Mouse (Mus musculus): ENCODE results near the gene Stk17b. TPM values are rescaled to one million over a fixed set of nuclear protein-coding genes. Genes with fewer than 3 reads are reported as not detected.
A peak's percentile ranks its signal among the peaks of the same experiment; 100 is the strongest.
"Not testable (repeated sequence)": the region's sequence is repeated elsewhere in the genome, so short reads cannot be mapped to it uniquely, and the experiment has no call there.

Gene Stk17b
- polyA plus RNA-seq, 1 experiment from 2014 or later: 16.1 TPM

DNA sequence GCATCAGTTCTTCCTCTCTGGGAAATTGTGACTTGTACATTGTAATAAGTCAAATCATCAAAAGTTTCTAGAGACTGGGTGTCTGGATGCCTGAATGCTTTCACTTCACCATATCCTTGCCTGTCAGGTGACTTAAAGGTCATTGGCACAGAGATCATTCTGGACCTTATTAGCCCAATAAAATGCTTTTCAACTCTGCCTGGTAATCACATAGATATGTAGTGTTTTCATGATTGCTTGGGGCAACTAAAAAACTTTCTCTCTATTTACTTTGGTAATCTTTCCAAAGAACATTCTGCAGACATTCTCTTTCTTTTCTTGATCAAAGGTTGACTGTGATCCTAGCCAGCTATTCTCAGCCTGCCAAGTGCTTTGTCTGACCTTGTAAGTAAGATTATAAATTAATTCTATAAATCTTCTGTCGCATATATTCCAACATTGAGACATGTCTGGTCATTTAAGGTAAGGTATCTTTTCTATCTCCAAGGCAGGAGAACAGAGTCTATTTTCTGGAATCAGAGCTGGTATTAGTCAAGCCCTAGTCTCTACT is 69.0 kb downstream of the Stk17b start:
- H3K9me3 ChIP-seq (ENCODE audit: control insufficient read depth, low read length): no peaks in the 10 kb centered on the region
- H3K4me3 ChIP-seq (ENCODE audit: low read length): no peak overlapping the region
- no peak overlapping the region for H3K9ac ChIP-seq (ENCODE audit: low read length)
- H3K4me1 ChIP-seq (replicated peaks; ENCODE audit: control insufficient read depth, insufficient read depth, low read length): no peaks in the 10 kb centered on the region
- no peak for ATAC-seq (ENCODE audit: low read depth)
- WGBS: 90% methylated on average over 1 of the region's 1 CpGs
- H3K4me2 ChIP-seq (ENCODE audit: low read depth, low read length): no peak overlapping the region
- no peak overlapping the region for H3K27ac ChIP-seq (ENCODE audit: low read length)
- H3K27me3 ChIP-seq (ENCODE audit: control insufficient read depth, insufficient read depth, low read depth, low read length): no peaks in the 10 kb centered on the region
- no peaks in the 10 kb centered on the region for H3K36me3 ChIP-seq (ENCODE audit: control insufficient read depth, insufficient read depth, low read length)

GRCm38 (mm10) chr1:53715446-53715845 is 69.6 kb downstream of the Stk17b start:
- Histone ChIP-seq H3K27ac (ENCODE audit: low read length) (no peak overlapping the region), H3K9me3 (ENCODE audit: control insufficient read depth, low read length) (no peaks in the 10 kb centered on the region), H3K36me3 (ENCODE audit: control insufficient read depth, insufficient read depth, low read length) (no peaks in the 10 kb centered on the region), H3K4me1 (replicated peaks; ENCODE audit: control insufficient read depth, insufficient read depth, low read length) (no peaks in the 10 kb centered on the region), H3K4me2 (ENCODE audit: low read depth, low read length) (no peak overlapping the region), H3K9ac (ENCODE audit: low read length) (no peak overlapping the region), H3K4me3 (ENCODE audit: low read length) (no peak overlapping the region), H3K27me3 (ENCODE audit: control insufficient read depth, insufficient read depth, low read depth, low read length) (no peaks in the 10 kb centered on the region)
- no peak for ATAC-seq (ENCODE audit: low read depth)
- under 1% methylated on average over 4 of the region's 4 CpGs for WGBS

DNA sequence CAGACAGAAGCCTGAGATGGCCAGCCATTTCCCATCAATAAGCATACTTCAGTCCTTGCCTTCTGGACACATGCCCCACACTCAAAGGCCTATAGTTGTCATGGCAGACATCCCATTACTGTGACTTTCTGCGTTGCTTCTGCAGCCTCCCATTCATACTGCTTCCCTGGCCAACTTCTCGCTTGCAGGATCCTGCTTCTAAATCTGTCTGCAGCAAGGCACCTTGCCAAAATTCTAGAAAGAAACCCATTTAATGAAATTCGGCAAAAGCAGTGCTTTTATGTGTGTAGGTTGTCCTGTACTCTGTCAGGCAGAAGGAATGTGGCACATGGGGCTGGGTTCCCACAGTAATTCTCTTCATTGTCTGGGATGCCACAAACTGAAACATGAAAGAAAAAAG is 71.6 kb downstream of the Stk17b start:
- H3K9ac ChIP-seq (ENCODE audit: low read length); H3K27ac ChIP-seq (ENCODE audit: low read length); H3K36me3 ChIP-seq (ENCODE audit: control insufficient read depth, insufficient read depth, low read length); H3K4me1 ChIP-seq (replicated peaks; ENCODE audit: control insufficient read depth, insufficient read depth, low read length); H3K27me3 ChIP-seq (ENCODE audit: control insufficient read depth, insufficient read depth, low read depth, low read length); H3K4me2 ChIP-seq (ENCODE audit: low read depth, low read length); H3K9me3 ChIP-seq (ENCODE audit: control insufficient read depth, low read length); H3K4me3 ChIP-seq (ENCODE audit: low read length): not testable (repeated sequence)
- ATAC-seq (ENCODE audit: low read depth): peak; percentile 56
- 35% methylated on average over 2 of the region's 3 CpGs for WGBS

DNA sequence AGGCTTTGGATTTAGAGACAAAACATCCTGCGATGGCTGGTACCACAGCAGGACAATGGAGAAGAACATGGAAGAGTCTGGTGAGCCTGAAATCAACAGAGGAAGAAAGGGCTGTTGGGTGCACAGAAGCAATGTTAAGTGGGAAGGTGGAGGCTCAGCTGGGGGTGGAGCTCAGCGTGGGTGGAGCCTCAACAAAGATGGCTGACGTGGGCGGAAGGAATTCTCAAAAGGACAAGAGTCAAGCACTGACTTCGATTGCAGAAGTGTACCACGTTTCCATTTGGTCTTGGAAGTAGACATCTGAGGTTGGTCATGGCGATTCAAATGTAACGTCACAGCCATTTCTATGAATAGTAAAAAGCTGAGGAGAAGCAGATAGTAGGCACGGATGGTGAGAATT is 74.0 kb downstream of the Stk17b start:
- no peak overlapping the region for H3K4me2 ChIP-seq (ENCODE audit: low read depth, low read length)
- no peak for ATAC-seq (ENCODE audit: low read depth)
- H3K36me3 ChIP-seq (ENCODE audit: control insufficient read depth, insufficient read depth, low read length): no peaks in the 10 kb centered on the region
- H3K27me3 ChIP-seq (ENCODE audit: control insufficient read depth, insufficient read depth, low read depth, low read length): no peaks in the 10 kb centered on the region
- H3K4me1 ChIP-seq (replicated peaks; ENCODE audit: control insufficient read depth, insufficient read depth, low read length): no peaks in the 10 kb centered on the region
- no peak overlapping the region for H3K9ac ChIP-seq (ENCODE audit: low read length)
- H3K4me3 ChIP-seq (ENCODE audit: low read length): no peak overlapping the region
- H3K9me3 ChIP-seq (ENCODE audit: control insufficient read depth, low read length): no peaks in the 10 kb centered on the region
- no peak overlapping the region for H3K27ac ChIP-seq (ENCODE audit: low read length)
- WGBS: 88% methylated on average over 9 of the region's 9 CpGs

GRCm38 (mm10) chr1:53709602-53710001 is 75.4 kb downstream of the Stk17b start:
- not testable (repeated sequence) for H3K9me3 ChIP-seq (ENCODE audit: control insufficient read depth, low read length); ATAC-seq (ENCODE audit: low read depth)
- WGBS: 75% methylated on average over 5 of the region's 5 CpGs

GRCm38 (mm10) chr1:53706431-53707361 is 78.3 kb downstream of the Stk17b start, which contains the start of gene Dnah7a:
Gene Dnah7a (minus strand): TSS chr1:53706784.
- peak; percentile 74 for ATAC-seq (ENCODE audit: low read depth)
- H3K27ac ChIP-seq (ENCODE audit: low read length): no peak within 1 kb of the TSS
- H3K9ac ChIP-seq (ENCODE audit: low read length): peak within 1 kb of the TSS; percentile 56
- no peaks in the 10 kb centered on the region for H3K9me3 ChIP-seq (ENCODE audit: control insufficient read depth, low read length)
- H3K4me2 ChIP-seq (ENCODE audit: low read depth, low read length): peak within 1 kb of the TSS; percentile 84
- no peaks in the 10 kb centered on the region for H3K4me1 ChIP-seq (replicated peaks; ENCODE audit: control insufficient read depth, insufficient read depth, low read length)
- no peaks in the 10 kb centered on the region for H3K27me3 ChIP-seq (ENCODE audit: control insufficient read depth, insufficient read depth, low read depth, low read length)
- no peaks in the 10 kb centered on the region for H3K36me3 ChIP-seq (ENCODE audit: control insufficient read depth, insufficient read depth, low read length)
- peak within 1 kb of the TSS; percentile 51 for H3K4me3 ChIP-seq (ENCODE audit: low read length)
- 13% methylated on average over 42 of the region's 42 CpGs for WGBS

More at GRCm38 (mm10) chr1:53709602-53710001, 75.4 kb downstream of the Stk17b start:
- H3K4me3 ChIP-seq (ENCODE audit: low read length); H3K36me3 ChIP-seq (ENCODE audit: control insufficient read depth, insufficient read depth, low read length); H3K27ac ChIP-seq (ENCODE audit: low read length); H3K27me3 ChIP-seq (ENCODE audit: control insufficient read depth, insufficient read depth, low read depth, low read length); H3K4me1 ChIP-seq (replicated peaks; ENCODE audit: control insufficient read depth, insufficient read depth, low read length); H3K9ac ChIP-seq (ENCODE audit: low read length); H3K4me2 ChIP-seq (ENCODE audit: low read depth, low read length): not testable (repeated sequence)

Other genes with a start within 250 kb of the Stk17b start
- 1.4 and 2.5 TPM in 2 replicates for gene Dnah7a, start 78.4 kb downstream of the Stk17b start, polyA plus RNA-seq (2015; fragmentation: Nextera tagmentation; extraction: Ambion mirVana)

All from lung, embryonic 16.5 days (tissue).